Mouse (Mus musculus): ENCODE data around the gene Traf3ip3. TPM values are rescaled to one million over a fixed set of nuclear protein-coding genes. Genes with fewer than 3 reads are reported as not detected.

Gene Traf3ip3
- polyA plus RNA-seq, 1 experiment from 2014 or later = 15.4 TPM

DNA sequence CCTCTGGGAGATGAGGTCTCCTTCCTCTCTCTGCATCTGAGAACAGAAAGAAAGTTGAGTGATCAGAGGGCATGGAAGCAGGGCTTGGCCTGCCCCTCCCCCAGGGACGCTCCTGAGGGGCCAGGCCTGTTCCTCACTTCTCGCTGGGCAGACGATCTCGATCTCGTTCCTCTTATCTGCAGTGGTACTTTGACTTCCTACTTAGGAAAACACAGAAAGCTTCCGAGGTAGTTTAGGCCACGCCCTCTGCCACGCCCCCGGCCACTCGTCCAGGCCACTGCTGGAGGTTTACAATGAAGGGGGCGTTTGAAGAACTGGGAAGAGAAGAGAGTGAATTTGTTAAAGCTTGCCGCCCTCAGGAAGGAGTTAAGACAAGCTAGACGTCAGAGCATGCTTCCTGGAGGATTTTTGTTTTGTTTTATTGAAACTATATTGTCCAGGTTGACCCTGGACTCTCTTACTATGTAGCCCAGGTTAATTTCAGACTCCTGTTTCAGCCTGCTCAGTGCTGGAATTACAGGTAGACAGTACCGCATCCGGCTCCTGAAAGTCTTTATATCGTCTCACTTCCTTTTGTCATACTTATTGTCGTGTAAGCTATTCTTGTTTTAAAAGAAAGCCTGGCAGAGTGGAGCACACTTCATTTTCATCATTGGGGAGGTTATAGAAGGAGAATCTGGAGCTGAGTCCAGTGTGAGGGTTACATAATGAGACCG is 41.0 kb downstream of the Traf3ip3 start:
- Histone ChIP-seq H3K4me3 (ENCODE audit: inconsistent target) (no peak overlapping the region), H3K79me2 (ENCODE audit: inconsistent target) (no peaks in the 10 kb centered on the region), H3K27ac (no peak overlapping the region), H3K36me3 (ENCODE audit: inconsistent target) (no peaks in the 10 kb centered on the region)
- 24% methylated on average over 18 of the region's 18 CpGs for WGBS (ENCODE audit: missing documents)

DNA sequence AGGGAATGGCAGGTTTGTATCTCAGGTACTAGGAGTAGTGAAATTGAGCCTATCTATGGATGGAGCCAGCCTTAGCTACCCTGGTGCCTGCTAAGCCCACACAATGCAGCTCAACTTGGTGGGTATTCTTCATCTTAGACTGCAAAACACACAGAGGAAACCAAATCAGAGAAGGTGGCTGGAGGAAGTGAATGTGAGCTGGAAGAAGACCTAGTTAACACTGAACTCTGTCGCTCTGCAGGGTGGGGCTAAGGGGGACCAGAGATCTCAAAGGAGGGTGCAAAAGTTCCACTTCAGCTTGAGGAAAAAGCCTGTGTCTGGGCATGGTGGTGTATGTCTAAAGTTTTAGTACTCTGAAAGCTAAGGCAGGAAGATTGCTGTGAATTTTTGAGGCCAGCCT is 41.9 kb downstream of the Traf3ip3 start:
- Histone ChIP-seq H3K27ac (no peak overlapping the region), H3K79me2 (ENCODE audit: inconsistent target) (no peaks in the 10 kb centered on the region), H3K4me3 (ENCODE audit: inconsistent target) (no peak overlapping the region), H3K36me3 (ENCODE audit: inconsistent target) (no peaks in the 10 kb centered on the region)
- 27% methylated on average over 1 of the region's 1 CpGs for WGBS (ENCODE audit: missing documents)

DNA sequence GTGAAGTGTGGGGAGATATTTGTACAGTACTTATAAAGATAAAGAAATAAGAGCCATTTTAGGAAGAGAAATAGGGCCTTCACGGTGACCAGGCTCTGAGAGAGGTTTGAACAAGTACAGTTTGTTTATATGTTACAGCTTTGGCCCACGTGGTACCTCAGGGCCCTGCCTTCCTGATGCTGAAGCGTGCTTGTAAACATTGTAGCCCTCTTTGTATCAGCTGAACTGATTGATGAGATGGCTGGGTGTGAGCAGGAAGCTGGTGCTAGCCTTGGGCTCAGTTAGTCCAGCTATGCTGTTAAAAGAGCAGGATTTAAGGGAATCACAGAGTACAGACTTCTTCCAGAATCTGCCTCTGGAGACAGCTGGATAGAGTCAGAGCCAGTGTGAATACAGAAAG is 42.3 kb downstream of the Traf3ip3 start:
- Histone ChIP-seq H3K36me3 (ENCODE audit: inconsistent target) (no peaks in the 10 kb centered on the region), H3K27ac (no peak overlapping the region), H3K4me3 (ENCODE audit: inconsistent target) (no peak overlapping the region), H3K79me2 (ENCODE audit: inconsistent target) (no peaks in the 10 kb centered on the region)
- 91% methylated on average over 3 of the region's 3 CpGs for WGBS (ENCODE audit: missing documents)

- Histone ChIP-seq H3K79me2 (ENCODE audit: inconsistent target) (no peaks in the 10 kb centered on the region), H3K4me3 (ENCODE audit: inconsistent target) (no peak overlapping the region), H3K36me3 (ENCODE audit: inconsistent target) (no peaks in the 10 kb centered on the region), H3K27ac (no peak overlapping the region)
- 91% methylated on average over 8 of the region's 8 CpGs for WGBS (ENCODE audit: missing documents)
Measured at GRCm38 (mm10) chr1:193157111-193157492, 44.4 kb downstream of the Traf3ip3 start.

DNA sequence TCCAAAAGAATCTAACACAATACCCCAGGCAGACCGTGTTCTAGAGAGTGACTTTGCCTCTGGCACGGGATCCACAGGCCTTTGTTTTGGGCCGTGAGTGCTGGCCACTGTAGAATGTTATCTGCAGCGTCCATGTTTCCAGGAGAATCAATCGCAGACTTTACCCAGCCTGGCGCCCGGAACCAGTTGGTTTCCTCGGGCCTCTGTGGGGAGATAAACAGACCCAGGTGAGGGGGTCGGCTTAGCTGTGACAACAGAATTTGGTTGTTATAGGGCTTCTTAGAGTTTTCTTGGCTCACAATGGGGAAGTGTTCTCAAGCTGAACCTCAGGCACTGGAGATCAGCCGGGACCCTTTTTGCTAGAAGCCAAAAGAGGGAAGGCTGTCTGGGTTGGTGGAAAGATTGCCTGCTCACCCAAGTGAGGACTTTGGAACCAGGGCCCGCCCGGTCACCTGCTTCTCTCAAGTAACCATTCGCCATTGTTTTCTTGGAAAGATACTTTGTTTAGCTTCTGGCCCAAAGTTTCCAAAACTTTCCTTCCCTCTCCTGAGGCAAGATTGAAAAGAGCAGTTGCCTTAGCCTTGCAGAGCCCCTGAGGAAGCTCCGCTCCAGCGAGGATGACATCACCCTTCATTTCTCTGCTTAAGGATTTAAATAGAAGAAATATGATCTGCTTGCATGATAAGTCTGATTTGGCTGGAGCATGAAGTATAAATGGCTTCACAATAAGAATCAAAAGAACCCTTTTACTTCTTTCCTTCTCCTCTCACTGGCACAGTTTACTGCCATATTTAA is 45.0 kb downstream of the Traf3ip3 start:
- WGBS (ENCODE audit: missing documents) = 50% methylated on average over 15 of the region's 15 CpGs
- Histone ChIP-seq H3K4me3 (ENCODE audit: inconsistent target) (no peak overlapping the region), H3K36me3 (ENCODE audit: inconsistent target) (no peaks in the 10 kb centered on the region), H3K27ac (no peak overlapping the region), H3K79me2 (ENCODE audit: inconsistent target) (no peaks in the 10 kb centered on the region)

GRCm38 (mm10) chr1:193153561-193153960 is 47.9 kb downstream of the Traf3ip3 start:
- Histone ChIP-seq H3K27ac (no peak overlapping the region), H3K4me3 (ENCODE audit: inconsistent target) (no peak overlapping the region), H3K36me3 (ENCODE audit: inconsistent target) (no peaks in the 10 kb centered on the region), H3K79me2 (ENCODE audit: inconsistent target) (no peaks in the 10 kb centered on the region)
- 64% methylated on average over 14 of the region's 16 CpGs for WGBS (ENCODE audit: missing documents)

DNA sequence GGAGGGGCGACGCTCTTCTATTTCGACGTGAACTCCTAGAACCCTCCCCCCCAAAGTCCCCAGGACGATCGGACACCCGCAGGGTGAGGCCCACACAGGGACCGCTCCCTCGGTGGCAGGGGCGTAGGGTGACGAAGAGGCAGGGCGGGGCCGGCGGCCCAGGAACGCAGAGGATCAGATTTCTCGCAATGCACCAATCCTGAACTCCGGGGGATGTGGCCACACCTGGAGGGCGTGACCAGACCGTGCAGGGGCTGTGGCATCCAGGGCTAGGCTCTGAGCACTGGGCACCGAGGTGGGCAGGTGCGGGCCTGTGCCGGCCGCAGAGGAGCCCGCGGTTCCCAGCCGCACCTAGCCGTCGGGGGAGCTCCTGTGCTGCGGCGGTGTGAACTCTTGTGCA is 48.6 kb downstream of the Traf3ip3 start, which contains the start of gene Irf6:
Gene Irf6, plus strand, starts transcription at position 240 of the 400 bp plus-strand sequence.
- Histone ChIP-seq H3K4me3 (ENCODE audit: inconsistent target) (no peak within 1 kb of the TSS), H3K36me3 (ENCODE audit: inconsistent target) (no peaks in the 10 kb centered on the region), H3K79me2 (ENCODE audit: inconsistent target) (no peaks in the 10 kb centered on the region), H3K27ac (no peak within 1 kb of the TSS)
- WGBS (ENCODE audit: missing documents) = 9% methylated on average over 30 of the region's 30 CpGs

GRCm38 (mm10) chr1:193151134-193151533 is 50.4 kb downstream of the Traf3ip3 start:
- Histone ChIP-seq H3K36me3 (ENCODE audit: inconsistent target) (no peaks in the 10 kb centered on the region), H3K27ac (no peak overlapping the region), H3K4me3 (ENCODE audit: inconsistent target) (no peak overlapping the region), H3K79me2 (ENCODE audit: inconsistent target) (no peaks in the 10 kb centered on the region)
- WGBS (ENCODE audit: missing documents) = 71% methylated on average over 7 of the region's 7 CpGs

DNA sequence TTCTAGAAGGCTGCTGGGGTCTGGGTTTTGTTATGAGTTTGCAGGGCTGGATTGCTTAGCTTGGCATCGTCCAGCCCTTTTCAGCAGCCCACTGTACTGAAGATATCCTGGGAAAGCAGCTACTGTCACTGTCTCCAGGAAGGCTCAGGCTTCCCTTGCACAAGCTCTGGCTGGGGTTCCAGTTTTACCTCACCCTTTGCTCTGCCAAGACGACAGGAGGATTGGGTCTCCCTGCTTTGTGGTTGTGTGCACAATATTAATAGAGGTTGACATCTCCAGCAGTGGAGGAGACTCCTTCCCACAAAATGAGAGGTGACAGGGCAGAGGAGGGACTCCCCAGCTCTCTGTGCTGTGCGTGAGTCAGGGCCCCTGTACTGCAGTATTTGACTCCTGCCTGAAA is 52.3 kb downstream of the Traf3ip3 start:
- no peaks in the 10 kb centered on the region for H3K36me3 ChIP-seq (ENCODE audit: inconsistent target)
- H3K4me3 ChIP-seq (ENCODE audit: inconsistent target) = no peak overlapping the region
- 73% methylated on average over 3 of the region's 3 CpGs for whole genome bisulfite sequencing (ENCODE audit: missing documents)
- no peak overlapping the region for H3K27ac ChIP-seq
- H3K79me2 ChIP-seq (ENCODE audit: inconsistent target) = no peaks in the 10 kb centered on the region

GRCm38 (mm10) chr1:193146416-193146815 is 55.1 kb downstream of the Traf3ip3 start:
- no peaks in the 10 kb centered on the region for H3K79me2 ChIP-seq (ENCODE audit: inconsistent target)
- no peaks in the 10 kb centered on the region for H3K36me3 ChIP-seq (ENCODE audit: inconsistent target)
- H3K4me3 ChIP-seq (ENCODE audit: inconsistent target) = no peak overlapping the region
- H3K27ac ChIP-seq = no peak overlapping the region
- WGBS (ENCODE audit: missing documents) = 14% methylated on average over 1 of the region's 1 CpGs

GRCm38 (mm10) chr1:193145101-193145500 is 56.4 kb downstream of the Traf3ip3 start:
- 26% methylated on average over 4 of the region's 4 CpGs for WGBS (ENCODE audit: missing documents)
- Histone ChIP-seq H3K36me3 (ENCODE audit: inconsistent target) (no peaks in the 10 kb centered on the region), H3K27ac (no peak overlapping the region), H3K79me2 (ENCODE audit: inconsistent target) (no peaks in the 10 kb centered on the region), H3K4me3 (ENCODE audit: inconsistent target) (no peak overlapping the region)

- Histone ChIP-seq H3K27ac (no peak overlapping the region), H3K79me2 (ENCODE audit: inconsistent target) (no peaks in the 10 kb centered on the region), H3K4me3 (ENCODE audit: inconsistent target) (no peak overlapping the region), H3K36me3 (ENCODE audit: inconsistent target) (no peaks in the 10 kb centered on the region)
- WGBS (ENCODE audit: missing documents) = 97% methylated on average over 6 of the region's 6 CpGs
Measured at GRCm38 (mm10) chr1:193144516-193144915, 57.0 kb downstream of the Traf3ip3 start.

GRCm38 (mm10) chr1:193142517-193143062 is 58.9 kb downstream of the Traf3ip3 start:
- 45% methylated on average over 8 of the region's 8 CpGs for WGBS (ENCODE audit: missing documents)
- Histone ChIP-seq H3K36me3 (ENCODE audit: inconsistent target) (no peaks in the 10 kb centered on the region), H3K79me2 (ENCODE audit: inconsistent target) (no peaks in the 10 kb centered on the region), H3K4me3 (ENCODE audit: inconsistent target) (no peak overlapping the region), H3K27ac (no peak overlapping the region)

DNA sequence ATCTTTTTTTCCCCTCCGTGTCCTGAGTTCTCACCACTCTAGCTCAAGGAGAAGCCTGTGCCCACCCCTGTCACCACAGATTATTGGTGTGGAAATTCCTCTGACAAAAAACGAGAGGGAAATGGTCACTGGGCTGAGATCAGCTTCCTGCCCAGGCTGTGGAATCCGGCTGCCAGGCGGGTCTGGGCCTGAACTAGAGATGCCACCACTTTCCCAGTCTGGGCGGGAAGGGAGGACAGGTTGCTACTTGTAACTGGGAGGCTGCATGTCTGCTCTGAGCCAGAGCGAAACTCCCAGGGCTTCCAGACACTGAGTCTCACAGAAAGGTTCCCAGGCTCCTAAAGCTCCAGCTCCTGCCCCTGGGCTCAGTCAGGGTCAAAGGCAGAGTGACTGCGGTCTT is 60.4 kb downstream of the Traf3ip3 start:
- no peaks in the 10 kb centered on the region for H3K79me2 ChIP-seq (ENCODE audit: inconsistent target)
- WGBS (ENCODE audit: missing documents) = 84% methylated on average over 7 of the region's 7 CpGs
- H3K4me3 ChIP-seq (ENCODE audit: inconsistent target) = no peak overlapping the region
- H3K27ac ChIP-seq = no peak overlapping the region
- no peaks in the 10 kb centered on the region for H3K36me3 ChIP-seq (ENCODE audit: inconsistent target)

DNA sequence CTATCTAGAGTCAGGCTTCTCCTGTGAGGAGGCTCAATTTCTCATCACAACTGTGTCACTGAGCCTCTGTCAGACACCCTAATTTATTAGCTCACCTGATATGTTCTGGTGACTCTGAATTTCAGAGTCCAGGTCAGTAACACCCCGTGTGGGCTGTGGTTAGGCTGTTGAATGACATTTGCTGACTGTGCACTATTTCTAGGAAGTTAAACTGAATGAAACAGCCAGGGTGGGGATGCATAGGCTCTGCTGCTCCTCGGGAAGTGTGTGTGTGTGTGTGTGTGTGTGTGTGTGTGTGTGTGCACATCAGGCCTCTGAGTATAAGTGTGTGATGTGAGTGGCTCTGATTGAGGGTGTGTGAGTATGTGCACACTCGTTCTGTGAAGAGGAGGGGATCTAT is 62.8 kb downstream of the Traf3ip3 start:
- Histone ChIP-seq H3K27ac (no peak overlapping the region), H3K79me2 (ENCODE audit: inconsistent target) (no peaks in the 10 kb centered on the region), H3K4me3 (ENCODE audit: inconsistent target) (no peak overlapping the region), H3K36me3 (ENCODE audit: inconsistent target) (no peaks in the 10 kb centered on the region)
- 0% methylated on average over 3 of the region's 3 CpGs for WGBS (ENCODE audit: missing documents)

Data from macrophage (primary cell).